Mouse (Mus musculus): ENCODE measurements around the gene Nlk.

DNA sequence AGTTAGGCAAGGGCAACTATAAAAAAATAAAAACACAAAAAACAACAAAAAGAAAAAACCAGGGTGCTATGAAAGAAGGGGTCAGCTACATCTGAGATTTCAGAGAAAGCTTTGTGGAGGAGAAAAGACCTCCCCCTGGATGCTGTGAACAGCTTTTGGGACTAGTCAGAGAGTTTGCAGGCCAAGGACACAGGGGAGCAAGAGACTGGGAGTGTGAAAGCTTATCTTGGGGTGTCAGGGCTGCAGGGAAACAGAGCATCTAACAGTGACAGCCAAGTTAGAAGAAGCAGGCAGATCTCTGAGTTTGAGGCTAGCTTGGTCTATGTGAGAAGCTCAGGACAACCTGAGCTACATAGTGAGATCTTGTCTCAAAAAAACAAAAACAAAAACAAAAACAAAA lies 42.2 kb upstream of the Nlk start:
- TF ChIP-seq POLR2A (IDR thresholded peaks at IDR 0.05; ENCODE audit: borderline replicate concordance, low read depth, low read length) (no peak), CTCF (IDR thresholded peaks at IDR 0.05; ENCODE audit: low read depth, low read length) (no peak)

Data from bone marrow macrophage, adult 2 months (primary cell).